Mouse (Mus musculus): ENCODE measurements around the gene Frk.
"Not testable (repeated sequence)": the region's sequence is repeated elsewhere in the genome, so short reads cannot be mapped to it uniquely, and the experiment has no call there.

Frk gene

GRCm38 (mm10) chr10:34483297-34484013 is at the start of gene Frk:
Gene Frk (plus strand): TSS chr10:34483399.
- DNase-seq: peak; percentile 71 to 80

- not testable (repeated sequence) for DNase-seq
These were observed 49.0 kb upstream of the Frk start for GRCm38 (mm10) chr10:34434191-34434590.

GRCm38 (mm10) chr10:34449469-34449868 is 33.7 kb upstream of the Frk start:
- no peak for DNase-seq

DNA sequence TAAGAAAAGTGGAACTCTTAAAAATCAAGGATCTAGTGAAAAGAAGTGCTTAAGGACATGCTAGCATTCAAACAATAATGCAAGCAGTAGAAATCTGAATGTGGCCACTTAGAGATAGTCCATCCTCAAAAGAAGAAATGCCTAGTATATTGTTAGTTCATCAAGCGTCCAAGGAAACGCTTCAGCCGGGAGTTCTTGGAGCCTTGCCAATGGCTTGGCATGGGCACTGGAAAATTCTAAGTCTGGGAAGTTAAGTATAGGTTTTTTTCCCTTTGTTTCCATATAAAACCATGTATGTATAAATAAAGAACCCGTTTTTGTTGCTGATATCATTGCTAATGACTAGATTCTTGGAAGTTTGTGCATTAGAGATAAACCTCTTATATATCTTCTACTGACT is 21.7 kb upstream of the Frk start:
- peak; percentile 21 to 25 for DNase-seq

- no peak for DNase-seq
These were observed 18.9 kb upstream of the Frk start for GRCm38 (mm10) chr10:34464321-34464720.

DNA sequence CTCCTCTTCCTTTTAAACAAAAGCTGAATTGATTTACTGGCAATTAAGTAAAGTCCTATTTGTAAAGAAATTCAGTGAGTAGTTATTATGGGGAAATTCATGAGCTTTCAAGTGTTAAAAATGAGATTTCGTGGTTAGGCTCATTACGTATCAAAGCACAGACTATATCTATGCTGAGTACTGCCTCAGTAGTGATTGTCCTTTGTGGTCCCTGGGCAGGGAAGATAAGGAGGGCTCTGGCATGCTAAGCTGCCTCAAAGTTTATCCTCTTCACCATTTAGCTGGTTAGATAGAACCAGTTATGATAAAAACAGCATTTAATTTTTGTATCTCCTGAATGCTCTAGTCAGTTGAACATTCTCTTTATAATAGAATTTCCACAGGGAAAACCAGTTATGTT is 14.2 kb upstream of the Frk start:
- no peak for DNase-seq

DNA sequence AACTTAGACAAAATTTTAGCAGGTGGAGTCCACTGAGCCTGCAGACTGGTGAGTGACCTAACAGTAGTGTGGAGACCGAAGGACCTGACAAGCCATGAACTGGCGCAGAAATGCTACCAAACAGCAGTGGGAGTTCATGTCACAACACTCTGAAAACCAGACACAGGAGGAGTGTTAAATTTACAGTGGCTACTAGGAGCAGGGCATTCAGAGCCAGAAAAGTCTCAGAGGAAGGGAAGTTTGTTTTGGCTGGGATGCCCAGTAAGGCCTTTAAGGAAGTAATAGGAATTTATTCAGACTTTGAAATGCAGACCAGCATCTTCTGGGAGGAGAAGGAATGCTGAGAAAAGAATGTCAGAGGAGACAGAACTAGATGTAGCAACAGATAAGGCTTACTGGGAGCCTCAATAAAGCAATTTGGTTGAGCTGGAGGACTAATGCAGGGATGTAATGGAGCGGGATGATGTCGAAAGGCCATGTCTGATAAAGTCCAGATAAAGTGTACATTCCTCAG is 3.2 kb upstream of the Frk start:
- DNase-seq: peak in 1 of 2 experiments; percentile 17

DNA sequence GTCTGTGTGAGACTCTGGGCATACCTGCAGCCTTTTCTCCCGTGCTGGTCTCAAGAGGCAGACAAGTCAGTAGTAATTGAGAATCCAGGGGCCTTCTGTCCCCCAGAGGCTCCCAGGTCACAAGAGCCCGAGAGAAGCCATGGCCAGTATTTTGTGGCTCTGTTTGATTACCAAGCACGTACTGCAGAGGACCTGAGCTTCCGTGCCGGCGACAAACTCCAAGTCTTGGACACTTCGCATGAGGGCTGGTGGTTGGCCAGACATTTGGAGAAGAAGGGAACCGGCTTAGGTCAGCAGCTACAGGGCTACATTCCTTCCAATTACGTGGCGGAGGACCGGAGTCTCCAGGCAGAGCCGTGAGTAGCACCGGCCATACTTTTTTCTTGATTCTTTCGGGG is 814 bp downstream of the Frk start:
- DNase-seq: peak; percentile 53 to 71

DNA sequence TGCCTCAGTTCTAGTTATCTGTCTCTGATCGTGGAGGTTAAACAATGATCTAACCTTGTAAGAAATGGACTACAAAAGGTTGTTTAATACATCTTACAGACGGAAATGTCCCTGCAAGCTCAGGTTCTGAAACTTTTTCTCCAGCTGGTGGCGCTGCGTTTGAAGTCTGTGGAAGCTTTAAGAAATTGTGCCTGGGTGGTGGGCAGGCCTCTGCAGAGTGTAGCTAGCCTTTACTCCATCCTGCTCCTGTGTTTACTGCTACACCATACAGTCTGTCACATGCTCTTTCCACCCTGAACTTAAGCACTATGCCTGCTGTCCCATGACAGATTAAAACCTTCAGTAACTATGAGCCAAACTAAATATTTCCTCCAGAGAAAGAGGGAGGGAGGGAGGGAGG is 1.9 kb downstream of the Frk start:
- DNase-seq: peak; percentile 74 to 77

DNA sequence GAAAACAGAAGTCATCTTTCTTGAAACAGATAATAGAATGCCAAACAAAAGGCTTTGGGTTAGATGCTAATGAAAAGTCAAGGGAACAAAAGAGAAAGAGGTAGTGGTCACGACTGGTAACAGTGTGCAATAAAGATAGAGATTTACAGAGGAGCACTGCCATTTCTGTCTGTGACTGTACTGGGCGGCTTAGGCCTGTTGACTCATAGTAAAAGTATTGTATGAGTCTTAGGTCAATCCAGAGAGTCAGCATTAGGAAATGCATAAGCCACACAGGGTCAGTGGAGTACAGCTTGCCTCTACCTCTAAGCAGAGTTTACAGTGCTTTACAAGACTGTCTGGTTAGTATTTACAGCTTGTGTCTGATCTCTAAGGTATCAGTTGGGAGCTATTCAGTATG is 24.6 kb downstream of the Frk start:
- DNase-seq: no peak

DNA sequence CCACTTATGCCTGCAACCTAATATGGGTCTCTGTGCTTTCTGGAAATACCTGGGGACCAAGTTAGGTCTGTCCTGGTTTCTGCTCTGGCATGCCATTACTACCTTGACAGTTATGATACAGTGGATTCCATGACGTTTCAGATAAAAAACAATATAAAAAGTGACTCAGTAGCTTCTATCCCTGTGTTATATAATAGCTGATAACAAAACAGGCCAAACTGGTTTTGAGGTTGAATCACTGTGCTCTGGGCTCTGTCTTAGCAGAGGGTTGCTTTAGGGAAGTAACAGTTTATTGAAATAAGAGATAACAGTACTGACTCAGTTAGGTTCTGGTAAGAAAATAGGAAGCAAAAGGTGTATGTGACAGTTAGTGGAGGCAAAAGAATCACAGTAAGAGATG is 25.4 kb downstream of the Frk start:
- DNase-seq: no peak

DNA sequence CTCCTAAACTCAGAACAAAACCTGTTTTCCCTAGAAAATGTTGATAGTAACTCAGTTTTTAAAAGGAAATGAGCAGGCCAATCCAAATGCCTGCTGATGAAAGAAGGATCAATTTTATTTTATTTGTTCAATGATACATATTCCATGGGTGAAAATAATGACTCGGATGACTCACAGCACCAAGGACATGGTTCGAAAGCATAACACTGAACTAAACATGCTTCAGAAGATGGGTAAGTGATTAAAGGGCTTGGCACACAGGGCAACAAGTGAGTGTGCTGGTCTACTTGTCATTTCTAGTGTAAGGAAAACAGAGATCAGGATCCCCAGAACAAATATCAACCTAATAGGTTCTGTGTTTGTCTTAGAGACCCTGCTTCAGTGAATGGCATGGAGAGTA is 26.1 kb downstream of the Frk start:
- DNase-seq: no peak

- no peak for DNase-seq
These were observed 28.0 kb downstream of the Frk start for GRCm38 (mm10) chr10:34511192-34511591.

DNA sequence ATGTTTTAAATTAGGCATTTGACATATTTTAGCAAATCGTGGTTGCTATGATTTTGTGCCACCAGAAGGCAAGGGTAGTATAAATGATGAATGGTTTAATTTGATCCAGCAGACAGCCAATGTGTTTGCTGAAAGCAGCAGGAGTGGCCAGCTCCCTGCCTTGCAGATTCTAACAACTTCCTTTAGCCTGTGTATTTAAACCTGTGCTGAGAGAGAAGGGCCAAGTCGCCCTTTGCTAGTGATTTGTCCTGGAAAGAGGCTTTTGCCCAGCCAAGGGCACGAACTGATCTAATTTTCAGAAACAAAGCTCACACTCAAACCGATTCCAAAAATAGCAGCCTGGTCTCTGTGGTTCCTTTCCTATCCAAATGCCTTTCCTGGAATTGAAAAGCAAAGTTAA is 29.4 kb downstream of the Frk start:
- peak; percentile 12 to 18 for DNase-seq

GRCm38 (mm10) chr10:34525598-34525997 is 42.4 kb downstream of the Frk start:
- DNase-seq: no peak

DNA sequence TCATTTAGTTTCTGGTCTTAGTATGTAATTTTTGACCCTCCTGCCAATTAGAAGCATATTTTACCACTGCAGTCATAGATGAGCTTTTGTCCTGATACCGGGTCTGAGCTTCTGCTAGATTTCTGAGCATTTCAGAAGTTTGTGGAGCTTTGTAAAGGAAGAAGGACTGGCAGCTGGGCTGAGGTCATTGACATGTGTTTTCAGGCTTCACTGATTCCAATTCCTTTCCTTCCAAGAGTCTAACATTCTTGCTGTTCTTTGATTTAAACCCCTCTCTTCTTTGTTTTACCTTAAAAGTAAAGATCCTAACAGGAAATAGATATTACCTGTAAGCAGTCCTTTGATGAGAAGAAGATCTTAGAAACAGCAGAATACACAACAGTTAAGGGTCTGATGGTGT is 48.6 kb downstream of the Frk start:
- DNase-seq: no peak

DNA sequence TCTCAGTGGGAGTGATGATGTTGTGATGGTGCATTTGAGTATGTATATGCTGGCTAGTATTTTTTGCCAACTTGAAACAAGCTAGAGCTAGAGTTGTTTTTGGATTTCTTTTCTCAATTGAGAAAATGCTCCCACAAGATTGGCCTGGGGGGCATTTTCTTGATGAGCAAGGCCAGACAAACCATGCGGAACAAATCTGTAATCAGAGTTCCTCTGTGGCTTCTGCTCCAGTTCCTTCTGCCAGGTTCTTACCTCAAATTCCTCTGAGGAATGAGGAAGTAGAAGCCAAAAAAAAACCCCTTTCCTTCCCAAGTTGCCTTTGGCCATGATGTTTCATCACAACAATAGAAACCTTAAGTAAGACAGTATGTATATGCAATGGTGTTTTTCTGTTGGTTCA is 49.3 kb downstream of the Frk start:
- DNase-seq: no peak

DNA sequence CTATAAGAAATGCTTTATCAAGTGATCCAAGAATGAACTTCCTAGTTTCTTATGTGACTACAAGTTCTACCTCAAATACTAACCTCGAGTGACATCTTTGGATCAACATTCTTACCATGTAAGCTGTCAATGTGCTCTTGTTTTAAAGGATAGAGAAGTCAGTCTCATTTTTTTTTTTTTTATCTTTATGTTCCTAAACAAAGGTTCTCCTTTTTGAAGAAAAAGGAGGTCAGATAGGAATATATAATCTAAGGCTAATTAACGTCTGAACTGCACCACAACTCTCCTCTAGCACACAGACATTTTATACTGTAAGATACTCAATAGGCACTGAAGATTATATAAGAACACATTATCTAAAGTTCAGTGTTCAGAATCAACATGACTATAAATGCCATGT is 57.5 kb downstream of the Frk start:
- no peak for DNase-seq

DNA sequence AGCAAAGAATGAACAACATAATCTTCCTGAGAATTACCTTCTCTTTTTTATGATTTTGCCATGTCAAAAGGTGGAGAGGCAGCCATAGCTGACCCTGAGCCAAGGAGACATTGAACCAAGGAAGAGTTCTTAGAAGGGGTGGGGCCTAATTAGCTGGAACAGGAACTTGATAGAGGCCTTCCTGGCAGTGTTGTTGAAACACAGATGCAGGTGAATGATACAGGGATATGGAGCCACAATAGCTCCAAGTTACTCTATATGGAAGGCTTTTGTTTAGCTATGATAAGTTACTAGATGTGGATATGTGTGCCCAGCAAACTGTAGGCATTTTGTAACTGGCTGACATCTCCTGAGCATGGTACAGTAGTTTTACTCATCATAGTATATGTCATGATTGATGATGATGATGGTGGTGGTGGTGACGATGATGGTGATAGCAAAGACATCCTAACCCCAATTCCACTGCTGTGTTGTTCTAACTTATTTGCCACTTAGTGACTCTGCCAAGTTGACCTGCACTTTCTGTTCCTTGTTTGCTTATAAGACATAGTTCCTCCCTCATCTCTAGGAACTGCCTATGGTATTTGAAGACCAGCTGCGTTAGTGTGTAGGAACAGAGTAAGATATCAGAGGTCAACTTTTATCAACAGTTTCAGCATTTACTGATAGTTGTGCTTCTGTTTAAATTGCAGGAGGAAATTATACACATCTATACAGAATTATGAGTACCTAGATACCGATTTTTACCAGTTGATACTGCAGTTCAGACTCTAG is 58.7 kb downstream of the Frk start:
- DNase-seq: no peak

GRCm38 (mm10) chr10:34550612-34551011 is 67.4 kb downstream of the Frk start:
- no peak for DNase-seq

- no peak for DNase-seq
These were observed 68.4 kb downstream of the Frk start for GRCm38 (mm10) chr10:34551636-34552035.

GRCm38 (mm10) chr10:34563518-34564176 is 80.4 kb downstream of the Frk start:
- DNase-seq: no peak

- no peak for DNase-seq
These were observed 132.3 kb downstream of the Frk start for GRCm38 (mm10) chr10:34615474-34615873.

GRCm38 (mm10) chr10:34617216-34617615 is 134.0 kb downstream of the Frk start:
- peak; percentile 34 to 38 for DNase-seq

Measured in kidney, postnatal 4 days (tissue).